Mouse (Mus musculus) liver, embryonic 14.5 days (tissue): ENCODE data around the gene Galns. TPM values are rescaled to one million over a fixed set of nuclear protein-coding genes. Genes with fewer than 3 reads are reported as not detected.

ENCODE experiments used
- ATAC-seq: fragments of 200-750 bp; cut with Nextera tagmentation; 2 replicates; pipeline ENCODE4 v1.8.0; 2017; ENCODE audit warnings: moderate number of reproducible peaks, mild to moderate bottlenecking, moderate library complexity; ENCODE audit not compliant: insufficient read depth
- DNase-seq, 3 experiments: peaks; one replicate each; pipeline ENCODE4 v3.0.0-alpha.2; 2012 to 2013; ENCODE audit warnings: low read depth in 3 of 3, low spot score in 3 of 3
- H3K27ac ChIP-seq: fragments of 300-500 bp; sonication (generic); 2 replicates; pipeline ENCODE4 v1.5.1; 2014; ENCODE audit warnings: moderate library complexity, mild to moderate bottlenecking, control low read depth, inconsistent platforms
- H3K27me3 ChIP-seq: fragments of 300-500 bp; sonication (generic); 2 replicates; pipeline ENCODE4 v1.6.1; 2014; ENCODE audit warnings: mild to moderate bottlenecking, low read length, moderate library complexity; ENCODE audit not compliant: control insufficient read depth, insufficient read depth
- H3K36me3 ChIP-seq: fragments of 300-500 bp; sonication (generic); replicated peaks from 2 replicates; pipeline ENCODE4 v1.6.1; 2014; ENCODE audit warnings: low read depth; ENCODE audit not compliant: control insufficient read depth, insufficient read depth
- H3K4me1 ChIP-seq, 2 experiments: fragments of 200-500 bp in 1 of 2; fragments of 300-500 bp in 1 of 2; sonication (generic) in 1 of 2; replicated peaks; 2 replicates each; pipeline ENCODE4 v1.6.1; 2012 to 2014; ENCODE audit warnings: antibody characterized with exemption in 1 of 2, inconsistent platforms in 1 of 2, low read length in 1 of 2; ENCODE audit not compliant: control insufficient read depth in 2 of 2, insufficient read depth in 2 of 2
- H3K4me2 ChIP-seq: fragments of 300-500 bp; sonication (generic); 2 replicates; pipeline ENCODE4 v1.6.1; 2014; ENCODE audit warnings: low read depth, mild to moderate bottlenecking, control low read depth, moderate library complexity
- H3K4me3 ChIP-seq, 2 experiments: fragments of 200-500 bp in 1 of 2; fragments of 300-500 bp in 1 of 2; sonication (generic) in 1 of 2; 2 replicates each; pipeline ENCODE4 v1.5.1; 2012 to 2014; ENCODE audit warnings: low read depth in 2 of 2, low read length in 2 of 2, mild to moderate bottlenecking in 2 of 2, control low read depth in 1 of 2, inconsistent platforms in 1 of 2, moderate library complexity in 1 of 2; ENCODE audit not compliant: insufficient read depth in 1 of 2
- H3K9ac ChIP-seq: fragments of 300-500 bp; sonication (generic); replicated peaks from 2 replicates; pipeline ENCODE4 v1.6.1; 2014; ENCODE audit warnings: mild to moderate bottlenecking, control low read depth, moderate library complexity
- H3K9me3 ChIP-seq: fragments of 300-500 bp; sonication (generic); 2 replicates; pipeline ENCODE4 v1.6.1; 2016; ENCODE audit warnings: low read length, mixed read lengths; ENCODE audit not compliant: control insufficient read depth
- CTCF ChIP-seq: IDR thresholded peaks from 2 replicates; pipeline ENCODE4 v1.5.1; 2016; ENCODE audit warnings: antibody characterized with exemption, low read depth, control low read depth
- EP300 ChIP-seq: IDR thresholded peaks from 2 replicates; pipeline ENCODE4 v1.6.1; 2016; ENCODE audit warnings: antibody characterized with exemption, low read depth
- WGBS: fragments of 180-500 bp; shearing (Covaris S2); extraction: QIAGEN DNeasy Blood & Tissue Kit; methylation state at CpG from one replicate; pipeline ENCODE4 v1.1.7; 2014; ENCODE audit not compliant: insufficient replicate concordance; 5-methylcytosine and 5-hydroxymethylcytosine counted together
- polyA plus RNA-seq, 2 experiments: library from polyadenylated mRNA; depleted of rRNA in 1 of 2; stranded (reverse) in 1 of 2; unstranded in 1 of 2; fragments of >200 nt; fragmentation: Nextera tagmentation in 1 of 2; extraction: Ambion mirVana in 1 of 2; gene quantifications; 2 replicates each; pipeline versions ENCODE4 v1.2.1 to v1.2.3; 2012 to 2014

Gene Galns
- polyA plus RNA-seq, 2 experiments, result 3.8 to 4.6 TPM

DNA sequence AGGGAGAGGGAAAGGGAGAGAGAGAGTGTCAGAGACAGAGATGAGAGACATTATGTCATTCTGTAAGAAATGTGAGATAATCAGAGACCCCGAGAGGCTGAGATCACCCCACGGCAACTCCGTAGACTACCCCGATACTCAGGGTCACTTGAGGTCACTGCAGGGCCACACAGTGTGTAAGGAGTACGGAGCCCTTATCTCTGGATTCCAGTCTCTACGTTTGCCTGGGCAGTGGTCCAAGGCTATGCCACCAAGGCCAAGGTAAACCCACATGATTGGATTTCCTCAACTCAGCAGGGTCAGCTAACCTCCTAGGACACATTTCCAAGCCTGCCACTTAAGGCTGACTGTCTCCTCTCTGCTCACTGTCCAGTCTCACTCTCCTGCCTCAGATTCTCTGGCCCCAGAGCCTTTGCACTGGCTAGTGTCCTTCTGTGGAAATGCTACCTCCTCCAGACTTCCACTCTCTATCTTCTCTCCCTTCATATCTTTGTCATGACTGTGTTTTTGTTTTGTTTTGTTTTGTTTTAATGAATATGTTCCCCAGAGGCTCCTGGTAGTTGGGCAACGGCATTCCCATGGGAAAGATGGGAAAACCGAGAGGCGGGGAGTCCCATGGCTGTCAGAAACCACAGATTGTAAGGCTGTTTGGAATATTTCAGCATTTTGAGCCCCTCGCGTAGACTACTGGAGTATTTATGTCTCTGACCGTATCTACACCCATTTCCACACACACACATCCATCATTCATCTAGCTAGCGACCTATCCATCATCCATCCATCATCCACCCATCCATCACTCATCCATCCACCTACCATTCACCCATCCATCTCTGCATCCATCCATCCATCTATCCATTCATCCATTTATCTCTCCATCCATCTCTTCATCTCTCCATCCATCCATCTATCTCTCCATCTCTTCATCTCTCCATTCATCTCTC is 45.1 kb upstream of the Galns start:
- Histone ChIP-seq H3K27ac (no peak overlapping the region), H3K9me3 (no peaks in the 10 kb centered on the region), H3K9ac (no peak overlapping the region), H3K4me3 (no peak overlapping the region), H3K36me3 (no peaks in the 10 kb centered on the region), H3K4me1 (no peaks in the 10 kb centered on the region), H3K27me3 (no peaks in the 10 kb centered on the region), H3K4me2 (no peak overlapping the region)
- DNase-seq (no peak), ATAC-seq (no peak)
- 64% methylated on average over 13 of the region's 13 CpGs for WGBS
- TF ChIP-seq CTCF, result no peak
- TF ChIP-seq EP300, result no peak

DNA sequence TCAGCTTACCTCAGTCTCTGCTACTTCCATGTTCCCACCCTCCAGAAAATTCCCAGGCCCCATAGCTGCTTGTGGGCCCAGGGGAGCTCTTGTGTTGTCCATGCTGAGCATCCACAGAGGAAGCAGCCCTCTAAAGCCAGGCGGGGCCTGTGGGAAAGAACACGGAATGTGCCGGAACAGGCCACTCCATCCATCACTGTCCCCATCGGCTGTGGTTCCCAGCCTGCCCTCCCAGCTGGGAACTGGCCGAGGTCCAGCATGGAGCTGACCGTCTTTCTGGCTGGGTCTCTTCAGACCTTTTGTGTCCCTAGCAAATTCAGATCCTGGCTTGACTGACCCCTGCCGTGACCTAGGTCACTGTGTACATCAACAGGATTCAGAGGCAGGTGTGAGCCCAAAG is 43.5 kb upstream of the Galns start:
- ATAC-seq (no peak), DNase-seq (no peak)
- TF ChIP-seq CTCF (no peak), EP300 (no peak)
- Histone ChIP-seq H3K27ac (no peak overlapping the region), H3K27me3 (no peaks in the 10 kb centered on the region), H3K36me3 (no peaks in the 10 kb centered on the region; the same call in 1 of the 2 replicates), H3K4me2 (no peak overlapping the region), H3K9ac (no peak overlapping the region), H3K4me3 (no peak overlapping the region), H3K4me1 (no peaks in the 10 kb centered on the region), H3K9me3 (no peaks in the 10 kb centered on the region)
- WGBS, result 69% methylated on average over 7 of the region's 7 CpGs

DNA sequence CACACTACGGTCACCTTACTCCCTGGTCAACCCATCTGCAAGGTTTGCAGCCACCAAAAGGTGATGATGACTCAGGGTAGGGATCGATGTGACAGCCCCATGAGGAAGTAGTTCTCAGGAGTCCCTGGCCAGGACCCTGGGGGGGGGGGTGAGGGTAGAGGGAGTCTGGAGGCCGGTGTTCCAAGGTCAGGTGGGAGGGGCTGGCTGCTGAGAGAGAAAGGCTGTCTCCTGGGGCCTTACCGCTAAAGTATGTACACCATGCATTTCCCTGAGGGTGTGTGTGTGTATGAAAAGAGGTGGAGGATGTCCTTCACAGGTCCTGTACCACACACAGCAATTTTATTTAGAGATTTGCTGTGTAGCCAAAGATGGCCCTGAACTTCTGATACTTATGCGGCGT is 41.4 kb upstream of the Galns start:
- ATAC-seq (no peak), DNase-seq (no peak)
- Histone ChIP-seq H3K27me3 (no peaks in the 10 kb centered on the region), H3K4me1 (no peaks in the 10 kb centered on the region), H3K4me3 (no peak overlapping the region), H3K9me3 (no peaks in the 10 kb centered on the region), H3K9ac (no peak overlapping the region), H3K27ac (no peak overlapping the region), H3K4me2 (no peak overlapping the region), H3K36me3 (no peaks in the 10 kb centered on the region; the same call in none of the 2 replicates)
- TF ChIP-seq CTCF (no peak), EP300 (no peak)
- WGBS, result 60% methylated on average over 6 of the region's 6 CpGs

GRCm38 (mm10) chr8:122651326-122651921 is 40.2 kb upstream of the Galns start:
- no peak overlapping the region for H3K4me2 ChIP-seq
- no peak overlapping the region for H3K27ac ChIP-seq
- H3K9ac ChIP-seq, result no peak overlapping the region
- no peaks in the 10 kb centered on the region; the same call in none of the 2 replicates for H3K36me3 ChIP-seq
- TF ChIP-seq CTCF (no peak), EP300 (no peak)
- no peaks in the 10 kb centered on the region for H3K4me1 ChIP-seq
- no peaks in the 10 kb centered on the region for H3K9me3 ChIP-seq
- H3K4me3 ChIP-seq, result no peak overlapping the region
- DNase-seq (no peak), ATAC-seq (no peak)
- 71% methylated on average over 16 of the region's 16 CpGs for WGBS
- H3K27me3 ChIP-seq, result no peaks in the 10 kb centered on the region

GRCm38 (mm10) chr8:122648192-122648970 is 37.1 kb upstream of the Galns start:
- H3K4me1 ChIP-seq, result no peaks in the 10 kb centered on the region

More at GRCm38 (mm10) chr8:122648192-122648970, 37.1 kb upstream of the Galns start:
- no peak overlapping the region for H3K9ac ChIP-seq
- DNase-seq, result no peak
- no peak overlapping the region for H3K4me2 ChIP-seq
- H3K27me3 ChIP-seq, result no peaks in the 10 kb centered on the region
- H3K36me3 ChIP-seq, result no peaks in the 10 kb centered on the region; the same call in none of the 2 replicates
- H3K4me3 ChIP-seq, result no peak overlapping the region
- ATAC-seq, result no peak
- TF ChIP-seq EP300 (no peak), CTCF (no peak)
- no peak overlapping the region for H3K27ac ChIP-seq
- H3K9me3 ChIP-seq, result no peaks in the 10 kb centered on the region
- WGBS, result 81% methylated on average over 15 of the region's 15 CpGs
